Mouse (Mus musculus) lung, adult 2 months (tissue): ENCODE measurements around the gene Fam19a5.

Experiments used
- CTCF ChIP-seq: fragments of 200-500 bp; IDR thresholded peaks from 2 replicates; pipeline ENCODE4 v1.5.1; 2011; ENCODE audit warnings: mild to moderate bottlenecking, low read length, control low read depth; ENCODE audit not compliant: insufficient read depth
- POLR2A ChIP-seq: fragments of 200-500 bp; IDR thresholded peaks from 2 replicates; pipeline ENCODE4 v1.6.1; 2011; ENCODE audit warnings: low read depth, mild to moderate bottlenecking, control low read depth, low read length, borderline replicate concordance; ENCODE audit errors: extremely low read depth

GRCm38 (mm10) chr15:87667416-87667815 is 123.3 kb downstream of the Fam19a5 start:
- TF ChIP-seq CTCF (no peak), POLR2A (no peak)
